Mouse (Mus musculus) left cerebral cortex, adult 8-10 months (tissue): ENCODE data around the gene Vwc2. TPM values are rescaled to one million over a fixed set of nuclear protein-coding genes. Genes with fewer than 3 reads are reported as not detected.
A peak's percentile ranks its signal among the peaks of the same experiment; 100 is the strongest.

ENCODE experiments used
- DNase-seq, 2 experiments: peaks; one replicate each; pipeline ENCODE4 v3.0.0; 2022; ENCODE audit warnings: low spot score in 2 of 2
- total RNA-seq, 4 experiments: library from RNA; stranded (reverse); gene quantifications; 2 replicates each; pipeline ENCODE4 v1.2.4; 2022

The Vwc2 gene
- 10 to 100 TPM in 2 of 4 experiments, 1 to 10 TPM in 2; 8.6 to 11.7 (median 10.7) TPM for total RNA-seq

GRCm38 (mm10) chr11:11113576-11114233 is at the start of gene Vwc2:
Gene Vwc2, plus strand, starts transcription at chr11:11114223.
- DNase-seq = peak in 1 of 2 experiments; percentile 29

GRCm38 (mm10) chr11:11088162-11088756 is 25.8 kb upstream of the Vwc2 start:
- DNase-seq = no peak

GRCm38 (mm10) chr11:11097606-11098005 is 16.4 kb upstream of the Vwc2 start:
- no peak for DNase-seq

- DNase-seq = no peak
Observed at GRCm38 (mm10) chr11:11098282-11098681, 15.7 kb upstream of the Vwc2 start.

- DNase-seq = no peak
Observed at GRCm38 (mm10) chr11:11099011-11099410, 15.0 kb upstream of the Vwc2 start.

GRCm38 (mm10) chr11:11102182-11102581 is 11.8 kb upstream of the Vwc2 start:
- no peak for DNase-seq

- no peak for DNase-seq
Observed at GRCm38 (mm10) chr11:11102620-11103019, 11.4 kb upstream of the Vwc2 start.

GRCm38 (mm10) chr11:11108922-11109321 is 5.1 kb upstream of the Vwc2 start:
- DNase-seq = no peak

- peak in 1 of 2 experiments; percentile 10 for DNase-seq
Observed at GRCm38 (mm10) chr11:11114234-11115030, 409 bp downstream of the Vwc2 start.

- peak in 1 of 2 experiments; percentile 5 for DNase-seq
Observed at GRCm38 (mm10) chr11:11115031-11115647, 1.1 kb downstream of the Vwc2 start.

- DNase-seq = peak in 1 of 2 experiments; percentile 11
Observed at GRCm38 (mm10) chr11:11115648-11116590, 1.9 kb downstream of the Vwc2 start.

- no peak for DNase-seq
Observed at GRCm38 (mm10) chr11:11116736-11117135, 2.7 kb downstream of the Vwc2 start.

- no peak for DNase-seq
Observed at GRCm38 (mm10) chr11:11122866-11123265, 8.8 kb downstream of the Vwc2 start.

GRCm38 (mm10) chr11:11131414-11132077 is 17.5 kb downstream of the Vwc2 start:
- DNase-seq = peak; percentile 12 to 13

- DNase-seq = no peak
Observed at GRCm38 (mm10) chr11:11140622-11141021, 26.6 kb downstream of the Vwc2 start.

- no peak for DNase-seq
Observed at GRCm38 (mm10) chr11:11152681-11153080, 38.7 kb downstream of the Vwc2 start.

GRCm38 (mm10) chr11:11171396-11171795 is 57.4 kb downstream of the Vwc2 start:
- no peak for DNase-seq

- no peak for DNase-seq
Observed at GRCm38 (mm10) chr11:11175259-11175658, 61.2 kb downstream of the Vwc2 start.

- no peak for DNase-seq
Observed at GRCm38 (mm10) chr11:11182705-11183104, 68.7 kb downstream of the Vwc2 start.

GRCm38 (mm10) chr11:11223162-11223561 is 109.1 kb downstream of the Vwc2 start:
- DNase-seq = no peak
